Mouse (Mus musculus): ENCODE data around the gene Dda1.

DNA sequence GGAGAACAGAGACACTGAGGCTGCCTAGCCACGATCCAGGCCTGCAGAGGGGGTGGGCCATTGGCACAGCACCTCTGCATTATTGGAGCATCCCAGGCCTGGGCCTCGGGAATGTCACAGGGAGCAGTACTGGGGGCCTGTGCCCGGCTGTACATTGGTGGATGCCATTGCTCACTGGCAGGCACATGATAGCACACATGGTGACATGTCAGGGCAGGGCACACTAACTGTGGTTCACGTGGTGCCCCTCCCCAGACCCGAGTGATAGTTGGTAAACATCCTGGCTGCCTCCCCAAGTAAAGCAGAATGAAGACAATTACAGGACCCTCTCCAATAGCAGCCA, 1.9 kb downstream of the Dda1 start:
- TF ChIP-seq EP300 (IDR thresholded peaks at IDR 0.05; ENCODE audit: insufficient read depth, low read depth, low read length) (no peak), POLR2A (IDR thresholded peaks at IDR 0.05; ENCODE audit: insufficient read depth, low read length) (no peak), CTCF (IDR thresholded peaks at IDR 0.05; ENCODE audit: low read depth, low read length) (no peak)

Measured in ES-Bruce4 (cell line).